In genomic region chr15:93610288-93610687, GRCm38 (mm10) we compare ENCODE assay signal across 13 mouse cellular contexts. TPM values are rescaled to one million over a fixed set of nuclear protein-coding genes. Genes with fewer than 3 reads are reported as not detected.
DNase-seq lines count a peak whose midpoint lies in the region.
"Had no signal": no experiment of that assay in that cellular context is flagged by ENCODE, and none has a peak within 500 bp of the region (broad histone marks: within the 10 kb centered on the region; RNA-seq: fewer than 3 reads in every experiment).

No protein-coding gene starts in this region.

- no peak overlapping the region for H3K4me3 ChIP-seq in heart, embryonic 10.5 days
- H3K4me3 ChIP-seq: erythroblast, embryonic 14.5 days; megakaryocyte, embryonic 14.5 days had no signal

- intact Hi-C loops in heart, postnatal 10 days (cut with DNase I), result no loop called here
- intact Hi-C loops in left cerebral cortex, postnatal 14 days (cut with DNase I), result no loop called here

- H3K4me1 ChIP-seq in heart, embryonic 10.5 days, result peaks cover 15% of the 10 kb centered on the region
- H3K4me1 ChIP-seq: megakaryocyte, embryonic 14.5 days had no signal

- 86% methylated on average over 18 of the region's 18 CpGs for WGBS in heart, embryonic 10.5 days

- peak; percentile 54 for DNase-seq in heart, embryonic 10.5 days (ENCODE audit: low spot score)
- DNase-seq in heart, postnatal 10 days, result no peak
- DNase-seq in right cerebral cortex, adult 2 months (ENCODE audit: low spot score in 2 of 2), result peak; percentile 58 to 67
- DNase-seq in right cerebral cortex, postnatal 4 days, result no peak
- peak; percentile 47 to 74 for DNase-seq in left cerebral cortex, postnatal 14 days (ENCODE audit: low spot score in 2 of 2)
- no peak for DNase-seq in cerebellum, postnatal 4 days (ENCODE audit: low spot score in 2 of 2)
- no peak for DNase-seq in thymus, postnatal 36 days
- DNase-seq in thymus, postnatal 0 days (ENCODE audit: low spot score), result no peak
- DNase-seq: adrenal gland, postnatal 10 days; cerebellum, adult 11-12 months; gastrocnemius, postnatal 36 days had no signal

- 0 out of 2 replicates have a peak, but pooled peaks cover 5% of the 10 kb centered on the region for H3K9me3 ChIP-seq in heart, embryonic 10.5 days

- no peaks in the 10 kb centered on the region for H3K27me3 ChIP-seq in heart, embryonic 10.5 days (ENCODE audit: insufficient read depth, poor library complexity, severe bottlenecking)

- no peaks in the 10 kb centered on the region for H3K36me3 ChIP-seq in heart, embryonic 10.5 days

- H3K27ac ChIP-seq in heart, embryonic 10.5 days, result no peak overlapping the region

RNA-seq across cellular contexts. Expression of gene Prickle1, which starts 14.6 kb away (rescaled TPM):
- 28.5 and 33.4 TPM in 2 replicates for polyA plus RNA-seq in heart, embryonic 10.5 days (2016; fragmentation: Nextera tagmentation; extraction: Ambion mirVana)
- total RNA-seq in heart, postnatal 10 days (2021), result 10 to 100 TPM; 24.1 to 36.4 TPM
- total RNA-seq in left cerebral cortex, postnatal 14 days (2021), result 10 to 100 TPM; 81.9 to 86.6 TPM
- 11.8 and 12.0 TPM in 2 replicates for polyA plus RNA-seq in thymus, postnatal 0 days (2015; fragmentation: Nextera tagmentation; extraction: Ambion mirVana)

Comparison
In these comparisons a context has a peak if more than half of its experiments do, and no peak if none do; other contexts are left out.
1. DNase-seq: peak in heart, embryonic 10.5 days (single experiment), right cerebral cortex, adult 2 months (2 of 2) and left cerebral cortex, postnatal 14 days (2 of 2); none in heart, postnatal 10 days (0 of 2), right cerebral cortex, postnatal 4 days (single experiment), cerebellum, postnatal 4 days (0 of 2), thymus, postnatal 36 days (0 of 2) and thymus, postnatal 0 days (single experiment).